Mouse (Mus musculus) lung, embryonic 15.5 days (tissue): ENCODE measurements around the gene Extl1. TPM values are rescaled to one million over a fixed set of nuclear protein-coding genes. Genes with fewer than 3 reads are reported as not detected.
"Not testable (repeated sequence)": the region's sequence is repeated elsewhere in the genome, so short reads cannot be mapped to it uniquely, and the experiment has no call there.

Experiments
- ATAC-seq: fragments of 200-750 bp; cut with Nextera tagmentation; 2 replicates; pipeline ENCODE4 v1.8.0; 2017; ENCODE audit warnings: moderate number of reproducible peaks, borderline replicate concordance; ENCODE audit not compliant: low FRiP score, low TSS enrichment; ENCODE audit errors: extremely low read depth
- H3K27ac ChIP-seq: fragments of 300-500 bp; sonication (generic); 2 replicates; pipeline ENCODE4 v1.5.1; 2015; ENCODE audit warnings: moderate library complexity, mild to moderate bottlenecking, inconsistent platforms
- H3K27me3 ChIP-seq: fragments of 300-500 bp; sonication (generic); 2 replicates; pipeline ENCODE4 v1.6.1; 2015; ENCODE audit warnings: inconsistent platforms
- H3K36me3 ChIP-seq: fragments of 300-500 bp; sonication (generic); 2 replicates; pipeline ENCODE4 v1.6.1; 2015; ENCODE audit warnings: inconsistent platforms
- H3K4me1 ChIP-seq: fragments of 300-500 bp; sonication (generic); 2 replicates; pipeline ENCODE4 v1.6.1; 2015; ENCODE audit warnings: inconsistent platforms
- H3K4me2 ChIP-seq: fragments of 300-500 bp; sonication (generic); 2 replicates; pipeline ENCODE4 v1.6.1; 2015; ENCODE audit warnings: inconsistent platforms, mild to moderate bottlenecking, moderate library complexity
- H3K4me3 ChIP-seq: fragments of 300-500 bp; sonication (generic); 2 replicates; pipeline ENCODE4 v1.5.1; 2015; ENCODE audit warnings: mild to moderate bottlenecking, inconsistent platforms
- H3K9ac ChIP-seq: fragments of 300-500 bp; sonication (generic); 2 replicates; pipeline ENCODE4 v1.6.1; 2015; ENCODE audit warnings: inconsistent platforms
- H3K9me3 ChIP-seq: fragments of 300-500 bp; sonication (generic); 2 replicates; pipeline ENCODE4 v1.6.1; 2016; ENCODE audit warnings: inconsistent platforms
- WGBS: fragments of 180-500 bp; shearing (Covaris S2); methylation state at CpG from one replicate; pipeline ENCODE4 v1.1.7; 2015; 5-methylcytosine and 5-hydroxymethylcytosine counted together
- polyA plus RNA-seq: library from polyadenylated mRNA; unstranded; fragments of >200 nt; fragmentation: Nextera tagmentation; extraction: Ambion mirVana; gene quantifications from 2 replicates; pipeline ENCODE4 v1.2.1, GENCODE M21; 2015

Gene Extl1
- 2.7 and 2.8 TPM in 2 replicates for polyA plus RNA-seq

DNA sequence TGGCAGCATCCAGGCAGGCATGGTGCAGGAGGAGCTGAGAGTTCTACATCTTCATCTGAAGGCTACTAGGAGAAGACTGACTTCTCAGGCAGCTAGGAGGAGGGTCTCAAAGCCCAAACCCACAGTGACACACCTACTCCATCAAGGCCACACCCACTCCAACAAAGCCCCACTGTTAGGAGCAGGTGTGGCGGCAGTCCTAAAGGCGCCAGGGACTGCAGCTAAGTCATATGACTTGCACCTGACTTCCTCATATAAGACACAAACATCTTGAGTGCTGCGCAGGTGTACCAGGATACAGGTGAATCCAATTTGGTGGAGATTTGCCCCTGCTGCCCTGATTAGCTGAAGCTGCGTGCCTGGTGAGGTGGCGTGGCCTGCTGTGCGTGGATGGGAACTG lies at the start of gene Extl1:
Gene Extl1, minus strand, starts transcription at position 101 of the 400 bp plus-strand sequence.
- H3K4me2 ChIP-seq, H3K9ac ChIP-seq, H3K27me3 ChIP-seq, H3K9me3 ChIP-seq, H3K4me3 ChIP-seq, H3K4me1 ChIP-seq, ATAC-seq, H3K36me3 ChIP-seq, H3K27ac ChIP-seq: not testable (repeated sequence)
- 100% methylated on average over 2 of the region's 6 CpGs for WGBS

DNA sequence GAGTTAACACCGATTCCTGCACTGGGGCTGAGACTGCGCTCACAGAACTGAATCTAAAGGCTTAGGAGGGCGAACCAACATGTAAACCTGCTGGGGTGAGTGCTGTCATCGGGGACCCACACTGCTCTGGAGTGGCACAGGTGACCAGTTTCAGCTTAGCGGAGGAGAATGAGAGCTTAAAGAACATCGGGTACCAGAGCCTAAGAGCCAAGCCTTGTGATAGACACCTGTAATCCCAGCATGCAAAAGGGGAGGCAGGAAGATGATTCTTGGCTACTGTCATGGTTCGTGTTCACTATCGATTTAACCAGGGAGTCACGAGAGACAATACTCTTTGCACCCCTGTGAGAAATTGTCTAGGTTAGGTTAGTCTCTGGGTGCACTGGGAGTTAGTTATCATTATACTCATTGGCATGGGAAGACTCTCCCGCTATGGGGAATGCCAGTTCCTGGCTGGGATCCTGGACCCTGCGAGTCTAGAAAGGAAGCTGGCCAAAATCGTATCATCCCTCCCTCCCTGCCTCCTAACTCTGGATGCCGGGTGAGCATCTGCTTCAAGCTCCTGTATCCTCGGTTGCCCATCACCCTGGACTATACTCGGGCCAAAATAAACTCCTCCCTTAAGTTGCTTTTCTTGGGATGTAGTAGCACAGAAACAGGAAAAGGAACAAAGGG lies 49.2 kb upstream of the Extl1 start:
- Histone ChIP-seq H3K36me3 (no peaks in the 10 kb centered on the region), H3K4me1 (peaks cover 8% of the 10 kb centered on the region; the same call in 1 of the 2 replicates), H3K9me3 (no peaks in the 10 kb centered on the region), H3K27ac (no peak overlapping the region), H3K27me3 (no peaks in the 10 kb centered on the region), H3K9ac (no peak overlapping the region), H3K4me3 (no peak overlapping the region), H3K4me2 (no peak overlapping the region)
- WGBS: 80% methylated on average over 15 of the region's 15 CpGs
- ATAC-seq: no peak

DNA sequence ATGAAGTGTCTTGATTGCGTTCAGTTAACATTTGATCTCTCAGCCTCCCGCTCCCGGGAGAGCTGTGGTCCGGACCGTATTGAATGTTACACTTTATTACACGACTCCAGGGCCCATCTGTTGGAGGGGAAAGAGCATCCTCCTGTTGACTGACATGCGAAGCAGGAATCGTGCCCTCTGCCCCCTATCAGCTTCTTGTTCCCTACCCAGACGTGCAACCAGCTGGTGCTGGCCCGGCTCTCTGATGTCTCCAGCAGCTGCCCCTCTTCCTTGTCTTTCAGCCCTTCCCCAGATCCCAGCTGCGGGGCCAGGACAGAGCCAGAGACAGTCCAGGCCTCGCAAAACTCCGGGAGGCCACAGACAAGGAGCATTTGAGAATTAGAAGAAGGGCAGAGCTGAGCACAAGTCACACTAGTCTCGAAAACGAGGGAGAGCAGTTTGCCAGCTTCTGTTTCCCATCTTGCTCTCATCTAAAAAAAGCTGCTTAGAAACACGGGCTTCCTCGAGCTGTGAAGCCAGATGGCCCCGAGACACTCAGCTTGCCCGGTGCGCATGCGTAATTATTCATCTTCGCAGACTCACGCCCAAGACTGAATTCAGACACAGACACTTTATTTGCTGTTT lies 46.8 kb upstream of the Extl1 start:
- Histone ChIP-seq H3K4me3 (no peak overlapping the region), H3K9me3 (no peaks in the 10 kb centered on the region), H3K9ac (no peak overlapping the region), H3K27ac (no peak overlapping the region), H3K27me3 (no peaks in the 10 kb centered on the region), H3K36me3 (no peaks in the 10 kb centered on the region), H3K4me1 (peaks cover 8% of the 10 kb centered on the region; the same call in 1 of the 2 replicates), H3K4me2 (peak overlapping the region; percentile 3; the same call in 1 of the 2 replicates)
- 26% methylated on average over 23 of the region's 23 CpGs for WGBS
- ATAC-seq: no peak

DNA sequence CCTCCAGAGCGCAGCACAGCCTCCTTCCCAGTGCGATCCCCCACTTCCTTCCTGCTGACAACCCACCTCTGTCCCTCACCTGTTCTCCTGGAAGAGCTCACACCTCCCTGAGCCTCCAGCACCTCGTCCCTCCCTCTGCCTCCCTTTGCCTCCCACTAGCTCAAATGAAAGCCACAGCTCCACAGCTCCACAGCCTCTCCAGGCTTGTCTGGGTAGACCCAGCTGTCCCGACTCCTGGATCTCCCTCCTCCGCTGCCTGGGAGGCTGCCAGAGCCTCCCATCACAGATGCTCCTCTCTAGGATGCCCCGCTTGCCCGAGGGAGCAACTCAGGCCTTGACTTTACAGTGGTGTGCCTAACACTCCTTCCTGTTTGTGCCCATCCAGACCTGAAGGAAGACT lies 41.4 kb upstream of the Extl1 start:
- H3K9ac ChIP-seq: no peak overlapping the region
- 0 out of 2 replicates have a peak, but pooled peaks cover 6% of the 10 kb centered on the region for H3K36me3 ChIP-seq
- no peaks in the 10 kb centered on the region for H3K27me3 ChIP-seq
- H3K27ac ChIP-seq: no peak overlapping the region
- H3K4me2 ChIP-seq: no peak overlapping the region
- H3K4me1 ChIP-seq: 0 out of 2 replicates have a peak, but pooled peaks cover under 1% of the 10 kb centered on the region
- ATAC-seq: no peak
- H3K9me3 ChIP-seq: no peaks in the 10 kb centered on the region
- no peak overlapping the region for H3K4me3 ChIP-seq
- WGBS: 65% methylated on average over 7 of the region's 7 CpGs

DNA sequence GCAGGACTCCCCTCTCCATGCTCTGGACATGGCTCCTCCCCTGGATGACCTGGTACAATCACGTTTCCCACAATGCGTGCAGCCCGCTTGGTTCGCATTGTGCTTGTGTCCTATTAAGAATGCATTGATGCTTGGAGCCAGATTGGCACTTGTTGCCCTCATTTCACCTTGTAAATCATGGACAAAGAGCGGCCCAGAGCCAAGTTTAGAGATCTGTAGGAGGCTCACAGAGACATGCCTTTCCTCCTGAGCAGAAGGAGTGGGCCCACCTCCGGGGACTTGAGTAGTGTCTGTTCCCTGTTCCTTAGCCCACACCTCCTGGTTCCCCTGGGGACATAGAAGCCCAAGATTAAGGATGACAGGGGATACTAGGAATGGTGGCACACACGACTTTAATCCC lies 40.3 kb upstream of the Extl1 start:
- Histone ChIP-seq H3K9me3 (no peaks in the 10 kb centered on the region), H3K27ac (no peak overlapping the region), H3K36me3 (0 out of 2 replicates have a peak, but pooled peaks cover 6% of the 10 kb centered on the region), H3K4me1 (no peaks in the 10 kb centered on the region), H3K4me2 (no peak overlapping the region), H3K4me3 (no peak overlapping the region), H3K9ac (no peak overlapping the region), H3K27me3 (no peaks in the 10 kb centered on the region)
- 89% methylated on average over 7 of the region's 7 CpGs for WGBS
- ATAC-seq: no peak

DNA sequence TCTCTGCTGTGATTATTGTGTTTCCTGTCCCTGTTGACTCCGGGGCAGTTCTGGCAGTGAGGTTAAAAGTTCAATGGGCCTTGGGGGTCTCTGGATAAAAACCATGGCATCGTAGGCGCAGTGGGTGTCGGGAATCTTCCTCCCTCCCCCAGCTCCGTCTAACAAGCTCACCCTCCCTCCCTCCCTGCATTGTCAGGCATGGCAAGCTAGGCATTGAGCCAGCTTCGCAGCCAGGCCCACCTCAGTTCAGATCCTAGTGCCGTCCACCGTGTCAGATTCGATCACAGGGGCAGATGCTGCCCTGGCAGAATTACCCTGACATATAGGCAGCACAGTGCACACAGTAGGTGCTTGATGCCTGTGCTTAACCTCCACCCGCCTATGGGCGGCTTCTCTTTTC lies 38.3 kb upstream of the Extl1 start:
- H3K9ac ChIP-seq: no peak overlapping the region
- H3K9me3 ChIP-seq: no peaks in the 10 kb centered on the region
- ATAC-seq: no peak
- no peaks in the 10 kb centered on the region for H3K4me1 ChIP-seq
- no peak overlapping the region for H3K4me2 ChIP-seq
- no peak overlapping the region for H3K4me3 ChIP-seq
- 54% methylated on average over 11 of the region's 11 CpGs for WGBS
- no peak overlapping the region for H3K27ac ChIP-seq
- 0 out of 2 replicates have a peak, but pooled peaks cover 15% of the 10 kb centered on the region for H3K36me3 ChIP-seq
- H3K27me3 ChIP-seq: no peaks in the 10 kb centered on the region

DNA sequence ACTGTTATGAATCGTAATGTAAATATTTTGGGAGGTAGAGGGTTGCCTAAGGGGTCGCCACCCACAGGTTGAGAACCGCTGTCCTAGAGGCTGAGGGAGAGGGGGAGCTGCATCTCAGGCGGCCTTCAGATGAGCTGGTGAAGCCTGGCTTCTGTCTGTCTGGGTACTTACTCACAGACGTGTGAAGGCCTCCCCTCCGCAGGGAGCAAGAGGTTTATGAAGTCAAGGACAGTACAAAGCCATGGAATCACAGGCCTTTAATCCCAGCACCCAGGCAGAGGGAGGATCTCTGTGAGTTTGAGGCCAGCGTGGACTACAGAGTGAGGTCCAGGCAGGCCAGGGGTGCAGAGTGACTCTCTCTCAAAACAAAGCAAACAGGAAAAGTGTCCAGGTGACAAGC lies 33.5 kb upstream of the Extl1 start:
- ATAC-seq: no peak
- no peak overlapping the region for H3K9ac ChIP-seq
- 55% methylated on average over 7 of the region's 7 CpGs for WGBS

DNA sequence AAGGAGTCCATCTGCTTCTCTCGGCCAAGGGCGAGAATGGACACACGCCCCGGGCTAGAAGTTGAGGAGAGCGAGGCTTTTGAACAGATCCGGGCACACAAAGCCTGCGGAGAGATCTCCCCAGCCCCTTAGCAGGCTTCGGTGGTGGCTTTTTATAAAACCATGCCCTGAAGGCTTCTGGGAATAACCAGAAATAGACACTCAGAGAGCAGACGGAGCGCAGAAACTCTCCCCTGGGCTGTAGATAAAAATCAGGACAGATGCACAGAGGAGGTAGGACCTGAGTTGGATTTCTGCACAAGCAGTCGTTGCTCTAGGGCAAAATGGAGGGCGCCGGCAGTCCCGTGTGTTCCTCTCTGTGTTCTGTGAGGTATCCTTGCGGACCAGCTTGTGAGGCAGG lies 33.0 kb upstream of the Extl1 start:
- Histone ChIP-seq H3K4me1 (no peaks in the 10 kb centered on the region), H3K9ac (no peak overlapping the region), H3K36me3 (peaks cover 22% of the 10 kb centered on the region; the same call in 1 of the 2 replicates), H3K27ac (no peak overlapping the region), H3K9me3 (no peaks in the 10 kb centered on the region), H3K4me2 (no peak overlapping the region), H3K4me3 (no peak overlapping the region), H3K27me3 (no peaks in the 10 kb centered on the region)
- WGBS: 79% methylated on average over 15 of the region's 15 CpGs
- no peak for ATAC-seq

More for the DNA sequence above, 33.5 kb upstream of the Extl1 start:
- no peak overlapping the region for H3K27ac ChIP-seq
- no peak overlapping the region for H3K4me2 ChIP-seq
- H3K27me3 ChIP-seq: no peaks in the 10 kb centered on the region
- no peaks in the 10 kb centered on the region for H3K9me3 ChIP-seq
- no peak overlapping the region for H3K4me3 ChIP-seq
- H3K4me1 ChIP-seq: no peaks in the 10 kb centered on the region
- peaks cover 22% of the 10 kb centered on the region; the same call in 1 of the 2 replicates for H3K36me3 ChIP-seq

DNA sequence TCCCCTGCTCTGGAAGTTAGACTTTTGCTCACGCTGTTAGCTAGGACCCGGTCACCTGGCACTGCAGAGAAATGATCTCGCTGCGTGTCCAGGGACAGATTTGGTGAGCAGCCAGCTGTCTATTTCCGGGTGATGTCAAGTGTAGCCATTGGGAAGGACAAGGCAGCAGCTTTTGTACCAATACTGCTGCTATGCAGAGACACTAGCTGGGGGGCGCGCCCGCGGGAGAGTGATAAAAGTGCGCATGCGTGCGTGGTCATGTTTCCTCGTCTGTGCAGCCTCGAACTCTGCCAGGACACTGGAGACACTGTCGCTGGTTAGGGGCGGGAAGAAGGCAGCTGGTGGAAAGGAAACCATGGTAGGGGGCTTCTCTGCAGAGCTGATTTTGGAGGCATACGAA lies 32.5 kb upstream of the Extl1 start:
- 78% methylated on average over 17 of the region's 17 CpGs for WGBS
- no peak overlapping the region for H3K27ac ChIP-seq
- H3K9ac ChIP-seq: no peak overlapping the region
- no peak overlapping the region for H3K4me2 ChIP-seq
- no peaks in the 10 kb centered on the region for H3K27me3 ChIP-seq
- no peak overlapping the region for H3K4me3 ChIP-seq
- ATAC-seq: no peak
- no peaks in the 10 kb centered on the region for H3K4me1 ChIP-seq
- peaks cover 25% of the 10 kb centered on the region; the same call in 1 of the 2 replicates for H3K36me3 ChIP-seq
- H3K9me3 ChIP-seq: no peaks in the 10 kb centered on the region

DNA sequence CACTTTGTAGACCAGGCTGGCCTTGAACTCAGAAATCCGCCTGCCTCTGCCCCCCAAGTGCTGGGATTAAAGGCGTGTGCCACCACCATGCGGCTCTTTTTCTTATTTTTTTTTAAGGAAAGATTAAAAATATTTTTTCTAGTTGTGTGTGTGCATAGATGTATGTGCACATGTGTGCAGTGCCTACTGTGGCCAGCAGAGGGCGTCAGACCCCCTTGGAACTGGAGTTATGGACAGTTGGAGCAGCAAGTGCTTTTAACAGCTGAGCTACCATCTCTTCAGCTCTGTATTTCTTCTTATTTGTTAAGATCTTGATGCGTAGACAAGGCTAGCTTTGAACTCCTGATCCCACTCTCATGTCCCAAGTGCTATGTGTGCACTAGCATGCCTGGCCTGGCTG lies 25.6 kb upstream of the Extl1 start:
- Histone ChIP-seq H3K36me3 (peaks cover 15% of the 10 kb centered on the region; the same call in 1 of the 2 replicates), H3K9ac (no peak overlapping the region), H3K9me3 (no peaks in the 10 kb centered on the region), H3K27ac (no peak overlapping the region), H3K4me2 (no peak overlapping the region), H3K4me3 (no peak overlapping the region), H3K4me1 (no peaks in the 10 kb centered on the region), H3K27me3 (no peaks in the 10 kb centered on the region)
- 63% methylated on average over 5 of the region's 5 CpGs for WGBS
- no peak for ATAC-seq

DNA sequence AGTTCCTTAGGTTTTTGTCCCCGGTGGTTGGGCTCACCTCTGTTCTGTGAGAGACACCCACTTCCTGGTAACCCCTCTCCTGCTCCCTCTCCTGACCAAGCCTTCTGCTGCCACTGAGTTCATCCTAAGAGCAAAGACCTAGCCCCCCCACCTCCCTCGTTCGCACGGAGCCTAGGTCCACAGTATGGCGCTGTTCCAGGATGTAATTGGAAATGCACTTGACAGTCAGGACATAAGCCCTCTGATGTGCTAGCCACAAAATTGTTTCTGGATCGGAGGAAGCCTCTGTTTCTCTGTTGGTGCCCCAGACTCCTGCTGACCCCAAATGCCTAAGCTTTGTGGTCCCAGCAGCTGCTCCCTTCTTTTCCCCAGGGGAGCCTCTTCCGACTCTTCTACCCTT lies 20.1 kb upstream of the Extl1 start:
- WGBS: 53% methylated on average over 7 of the region's 7 CpGs

DNA sequence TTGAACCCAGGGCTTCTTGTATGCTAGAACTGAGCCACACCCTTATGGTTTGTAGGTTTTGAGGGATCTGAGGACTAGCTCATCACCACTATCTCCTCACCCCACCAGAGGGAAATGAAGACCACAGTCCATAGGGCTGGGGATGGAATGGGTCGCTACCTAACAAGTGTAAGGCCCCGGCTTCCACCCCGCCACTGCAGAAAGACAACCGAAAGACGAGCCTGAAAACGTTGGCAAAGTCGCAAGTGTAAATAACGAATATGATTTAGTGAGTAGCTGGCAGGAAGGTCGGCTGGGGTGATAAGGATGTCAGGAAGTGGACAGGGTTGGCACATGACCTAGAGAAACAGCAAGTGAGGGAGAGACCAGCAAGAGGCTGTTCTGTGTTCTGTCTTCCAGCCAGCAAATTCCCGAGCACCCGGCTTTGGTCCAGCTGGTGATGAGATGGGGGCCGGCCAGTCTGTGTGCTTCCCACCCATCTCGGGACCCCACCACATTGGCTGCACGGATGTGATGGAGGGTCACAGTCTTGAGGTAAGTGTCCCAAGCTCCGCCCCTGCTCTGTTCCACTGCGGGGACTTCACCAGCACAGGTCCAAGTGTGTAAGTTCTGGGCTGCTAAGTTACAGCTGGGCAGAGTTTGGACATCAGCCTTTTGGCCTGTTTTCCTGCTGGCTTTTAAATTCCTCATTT lies 19.1 kb upstream of the Extl1 start:
- H3K4me1 ChIP-seq: peaks cover 28% of the 10 kb centered on the region
- H3K27me3 ChIP-seq: no peaks in the 10 kb centered on the region
- H3K9ac ChIP-seq: no peak overlapping the region
- 47% methylated on average over 16 of the region's 16 CpGs for WGBS
- no peak overlapping the region; the same call in 1 of the 2 replicates for H3K4me2 ChIP-seq
- H3K27ac ChIP-seq: no peak overlapping the region
- no peaks in the 10 kb centered on the region for H3K9me3 ChIP-seq
- H3K36me3 ChIP-seq: peaks cover 4% of the 10 kb centered on the region; the same call in 1 of the 2 replicates
- H3K4me3 ChIP-seq: no peak overlapping the region
- ATAC-seq: peak; percentile 55; the same call in 1 of the 2 replicates

More for the DNA sequence above, 20.1 kb upstream of the Extl1 start:
- H3K36me3 ChIP-seq: peaks cover 4% of the 10 kb centered on the region; the same call in 1 of the 2 replicates
- peaks cover 24% of the 10 kb centered on the region for H3K4me1 ChIP-seq
- no peak overlapping the region for H3K27ac ChIP-seq
- H3K4me3 ChIP-seq: no peak overlapping the region
- no peak overlapping the region for H3K4me2 ChIP-seq
- H3K27me3 ChIP-seq: no peaks in the 10 kb centered on the region
- no peak overlapping the region for H3K9ac ChIP-seq
- no peak for ATAC-seq
- H3K9me3 ChIP-seq: no peaks in the 10 kb centered on the region
